Mouse (Mus musculus) Muller cell, postnatal 12 days (primary cell): ENCODE measurements around the gene Gm6169.
A peak's percentile ranks its signal among the peaks of the same experiment; 100 is the strongest.
"Not testable (repeated sequence)": the region's sequence is repeated elsewhere in the genome, so short reads cannot be mapped to it uniquely, and the experiment has no call there.

Experiments
- DNase-seq: peaks from one replicate; pipeline ENCODE4 v3.0.0-alpha.2; 2015; ENCODE audit errors: inconsistent ontology term

The Gm6169 gene

DNA sequence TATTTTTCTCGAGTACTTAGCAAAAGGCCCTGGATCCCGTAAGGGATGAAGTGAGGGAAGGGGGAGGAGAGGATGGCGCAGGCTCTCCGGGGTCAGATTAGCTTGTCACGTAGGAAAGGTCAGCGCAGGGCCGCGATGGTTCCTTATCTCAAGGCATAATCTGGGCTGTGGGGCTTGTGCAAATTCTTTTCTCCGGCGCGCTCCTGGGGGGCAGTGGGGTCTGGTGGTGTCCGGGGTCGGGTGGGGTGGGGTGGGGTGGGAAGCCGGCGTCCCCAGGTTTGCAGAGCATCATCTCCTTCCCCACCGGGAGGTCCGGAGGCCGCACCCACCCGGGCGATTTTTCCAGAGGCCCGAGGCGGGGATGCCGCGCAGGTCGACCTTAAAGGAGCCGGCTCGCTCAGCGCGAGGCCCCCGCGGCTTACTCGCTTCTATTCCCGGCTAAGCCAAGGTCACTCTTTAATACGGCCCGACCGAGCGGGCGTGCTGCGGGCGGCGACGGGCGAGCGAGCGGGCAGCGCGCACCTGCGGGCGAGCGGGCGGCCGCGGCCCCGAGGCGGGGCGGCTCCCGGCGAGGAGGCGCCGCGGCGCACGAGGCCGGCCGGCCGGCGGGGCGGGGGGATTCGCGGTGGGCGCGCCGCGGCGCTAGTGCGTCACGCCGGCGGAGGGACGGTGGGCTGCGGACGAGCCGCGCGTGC lies 28.0 kb downstream of the Gm6169 start:
- DNase-seq, result no peak

DNA sequence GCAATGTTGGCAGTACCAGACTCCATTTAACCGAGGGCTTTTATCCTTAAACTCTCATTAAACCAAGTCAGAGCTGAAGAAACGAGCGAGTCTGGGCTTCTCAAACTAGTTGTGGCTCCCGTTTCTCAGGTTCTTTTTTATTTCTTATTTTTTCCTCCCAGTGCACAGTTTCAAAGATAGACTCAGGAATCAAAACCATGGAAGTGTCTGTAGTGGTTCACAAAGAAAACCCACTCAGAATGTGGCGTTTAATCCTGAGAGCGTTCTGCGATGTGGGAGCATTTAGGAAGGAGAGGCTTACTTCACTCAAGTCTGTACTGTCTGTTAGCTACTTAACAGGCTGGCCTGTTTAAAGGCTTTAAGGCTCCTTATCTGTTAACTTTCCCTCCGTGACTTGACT lies 30.9 kb downstream of the Gm6169 start:
- DNase-seq, result no peak

DNA sequence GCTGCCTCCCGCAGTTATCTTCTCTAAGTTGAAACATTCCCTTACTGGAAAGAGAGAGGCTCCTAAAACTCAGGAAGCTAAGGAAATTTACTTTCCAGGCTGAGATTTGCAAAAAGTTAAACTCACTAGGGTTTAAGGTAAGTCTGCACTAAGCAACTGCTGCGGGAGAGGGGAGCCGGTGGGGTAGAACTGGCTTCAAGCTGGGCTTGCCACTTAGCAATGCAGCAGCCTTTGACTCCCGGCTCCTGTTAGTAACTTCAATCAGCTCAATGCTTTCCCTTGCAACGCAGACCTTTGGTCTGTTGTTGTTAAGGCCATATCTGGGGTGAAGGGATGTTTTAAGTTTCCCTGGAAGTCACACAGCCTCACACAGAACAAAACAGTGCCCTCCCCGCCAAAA lies 31.3 kb downstream of the Gm6169 start:
- DNase-seq, result no peak

GRCm38 (mm10) chr13:97066649-97067550 lies 32.1 kb downstream of the Gm6169 start, which contains the start of gene Fam169a:
Gene Fam169a, plus strand, starts transcription at chr13:97067286.
- no peak for DNase-seq

- DNase-seq, result not testable (repeated sequence)
These were observed 34.0 kb downstream of the Gm6169 start for GRCm38 (mm10) chr13:97064844-97065621.

DNA sequence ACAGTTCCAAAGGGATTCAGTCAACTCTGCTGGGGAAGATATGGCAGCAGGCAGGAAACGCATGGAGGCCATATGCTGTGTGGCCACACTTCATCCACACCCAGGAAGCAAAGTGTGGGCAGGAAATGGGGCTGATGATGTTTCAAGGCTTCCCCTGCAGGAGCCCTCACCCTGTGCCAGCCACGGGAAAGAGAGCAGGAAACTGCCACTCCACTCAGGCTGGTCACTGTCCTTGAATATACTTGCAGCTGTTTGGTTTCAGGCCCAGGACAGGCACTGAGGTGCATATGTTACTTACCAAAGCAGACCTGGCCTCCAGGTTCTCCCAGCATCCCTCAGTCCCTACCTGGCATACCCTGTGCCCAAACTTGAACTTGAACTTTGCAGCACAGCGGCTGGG lies 34.6 kb downstream of the Gm6169 start:
- no peak for DNase-seq

DNA sequence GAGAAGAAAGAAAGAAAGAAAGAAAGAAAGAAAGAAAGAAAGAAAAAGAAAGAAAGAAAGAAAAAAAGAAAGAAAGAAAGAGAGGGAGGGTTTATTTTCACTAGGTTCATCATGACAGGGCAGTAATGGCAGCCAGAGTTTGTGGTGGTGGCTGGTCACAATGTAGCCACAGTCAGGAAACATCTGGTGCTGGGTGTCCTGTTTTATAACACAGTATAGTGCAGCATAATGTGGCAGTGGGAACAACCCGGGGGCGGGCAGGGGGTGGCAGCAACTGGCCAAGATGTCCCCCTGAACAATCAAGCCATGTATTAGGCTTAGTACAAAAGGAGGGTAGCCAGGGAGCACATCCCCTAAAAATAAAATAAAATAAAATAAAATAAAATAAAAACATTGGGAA lies 35.6 kb downstream of the Gm6169 start:
- DNase-seq, result no peak

DNA sequence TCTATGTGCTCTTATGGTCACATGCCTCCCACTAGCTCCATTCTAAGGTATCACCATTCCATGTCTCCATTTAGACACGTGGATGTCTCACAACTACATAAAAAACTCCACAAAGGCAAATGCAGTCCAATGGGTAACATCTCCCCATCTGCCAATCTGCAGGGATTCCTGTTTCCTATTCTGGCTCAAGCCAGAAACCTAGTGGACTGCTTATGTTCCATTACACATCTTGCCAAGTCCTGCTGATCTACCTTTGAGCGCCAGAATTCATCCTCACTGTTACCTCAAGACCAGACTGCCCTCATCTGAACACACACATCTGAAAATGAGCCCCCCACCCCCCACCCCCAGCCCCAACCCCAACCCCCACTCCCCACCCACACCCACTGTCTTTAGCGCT lies 36.9 kb downstream of the Gm6169 start:
- DNase-seq, result no peak

DNA sequence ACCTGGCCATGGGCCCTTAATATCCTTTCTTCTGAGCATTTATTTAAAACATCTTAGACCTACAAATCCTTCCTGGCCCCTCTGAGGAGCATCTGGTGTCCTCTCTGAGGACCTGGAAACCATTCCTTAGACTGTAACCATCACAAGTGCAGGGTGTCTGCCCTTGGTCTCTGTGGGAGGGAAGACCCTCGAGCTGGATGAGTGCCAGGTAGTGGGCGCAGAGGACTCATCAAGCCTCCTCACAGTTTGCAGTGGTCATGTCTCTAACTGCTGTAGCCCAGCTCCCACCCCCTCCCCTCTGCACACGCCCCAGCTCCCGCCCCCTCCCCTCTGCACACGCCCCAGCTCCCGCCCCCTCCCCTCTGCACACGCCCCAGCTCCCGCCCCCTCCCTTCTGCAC lies 38.7 kb downstream of the Gm6169 start:
- no peak for DNase-seq

DNA sequence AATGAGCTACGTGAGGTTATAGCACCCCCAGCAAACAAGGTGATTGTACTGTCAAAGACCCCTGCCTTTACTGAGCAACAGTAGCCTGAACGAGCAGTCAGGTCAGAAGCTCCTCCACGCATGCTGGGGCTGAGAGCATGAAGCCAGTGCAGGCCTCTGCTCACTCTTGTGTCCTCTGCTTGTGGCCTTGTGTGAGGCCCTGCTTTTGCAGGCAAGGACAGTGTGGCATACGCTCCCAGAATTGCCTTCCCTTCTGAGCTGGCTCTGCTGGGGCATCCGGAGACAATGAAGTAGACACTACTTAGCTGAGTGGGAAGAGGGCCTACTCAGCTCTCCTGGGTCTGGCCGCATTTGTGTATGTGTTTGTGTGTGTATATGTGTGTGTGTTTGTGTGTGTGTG lies 39.3 kb downstream of the Gm6169 start:
- no peak for DNase-seq

GRCm38 (mm10) chr13:97057817-97058216 lies 41.2 kb downstream of the Gm6169 start:
- no peak for DNase-seq

DNA sequence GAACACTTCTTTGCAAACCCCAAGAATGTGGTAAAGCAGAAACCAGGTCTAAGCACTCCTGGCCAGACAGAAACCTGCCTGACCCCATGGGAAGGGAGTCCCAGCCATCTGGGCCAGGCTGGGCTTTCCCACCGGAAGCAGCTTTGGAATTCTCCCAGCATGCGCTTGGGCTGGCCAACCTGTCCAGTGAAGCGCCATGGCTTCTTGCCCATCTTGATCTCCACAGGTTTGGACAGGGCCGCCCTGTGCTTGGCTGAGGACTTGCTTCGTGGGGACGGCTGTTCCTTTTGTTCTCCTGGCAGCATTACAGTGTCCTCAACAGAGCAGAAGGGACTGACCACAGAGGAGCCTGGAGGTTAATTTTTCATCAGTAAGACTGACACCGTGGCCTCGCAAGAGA lies 45.2 kb downstream of the Gm6169 start:
- DNase-seq, result peak; percentile 82

DNA sequence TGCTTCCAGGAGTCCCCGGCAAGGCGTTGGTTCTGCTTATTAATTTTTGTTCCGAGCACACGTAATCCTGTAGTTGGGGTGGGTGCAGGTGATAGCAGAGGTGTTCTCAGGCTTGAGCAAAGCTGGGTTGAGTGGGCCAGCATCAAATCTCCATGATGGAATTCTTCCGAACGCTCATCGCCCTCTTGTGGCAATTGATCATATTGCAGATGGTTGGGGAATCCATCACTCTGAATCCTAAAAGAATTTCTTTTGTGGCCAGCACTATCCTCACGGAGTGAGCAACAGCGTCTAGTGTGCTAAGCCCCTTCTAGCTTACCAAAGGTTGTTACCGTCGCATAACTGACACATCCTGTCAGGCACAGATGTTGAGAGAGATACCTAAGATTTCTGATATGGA lies 46.4 kb downstream of the Gm6169 start:
- DNase-seq, result peak; percentile 79

DNA sequence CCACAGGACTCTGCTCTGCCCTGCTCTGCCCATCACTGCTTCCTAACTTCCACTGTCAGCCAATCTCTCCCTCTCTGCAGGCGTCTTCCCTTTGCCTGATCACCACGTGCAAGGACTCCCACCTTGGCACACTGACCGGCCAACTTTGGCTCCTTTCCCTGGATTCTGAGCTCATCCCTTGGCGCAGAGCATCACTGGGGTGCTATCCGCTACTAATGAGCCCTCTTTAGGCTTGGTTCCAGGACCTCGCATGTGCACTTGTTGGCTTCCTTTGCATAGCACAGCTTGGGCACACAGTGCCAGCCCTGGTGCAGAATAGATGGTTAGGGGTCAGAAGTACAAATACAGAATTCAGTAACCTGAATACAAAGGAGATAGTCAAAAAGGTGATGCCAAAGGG lies 47.9 kb downstream of the Gm6169 start:
- DNase-seq, result peak; percentile 84
